Mouse (Mus musculus): ENCODE data around the gene Tcp11.

Tcp11 gene

DNA sequence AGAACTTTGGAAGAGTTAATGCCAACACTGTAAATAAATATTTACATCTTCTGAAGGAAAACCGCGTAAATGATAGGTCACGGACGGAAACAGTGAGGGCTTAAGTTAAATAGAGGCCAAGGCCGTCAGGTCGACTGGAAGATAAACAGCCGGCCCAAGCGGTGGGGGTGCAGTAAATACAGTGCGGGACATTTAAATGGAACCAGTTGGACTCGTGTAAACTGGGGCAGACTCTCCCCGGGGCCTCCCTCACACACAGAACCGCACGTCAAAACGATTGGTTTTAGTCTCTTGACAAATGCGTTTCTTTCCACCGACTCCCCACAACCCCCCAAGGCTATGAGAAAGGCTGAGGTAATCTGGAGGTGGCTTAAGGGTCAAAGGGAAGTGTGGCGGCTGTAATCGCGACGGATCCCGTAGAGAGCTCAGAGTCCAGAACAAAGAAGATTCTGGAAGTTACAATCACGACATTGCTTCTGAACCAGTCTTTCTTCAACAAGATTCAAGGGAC, 4.0 kb upstream of the Tcp11 start:
- no peak for DNase-seq (ENCODE audit: low spot score)

DNA sequence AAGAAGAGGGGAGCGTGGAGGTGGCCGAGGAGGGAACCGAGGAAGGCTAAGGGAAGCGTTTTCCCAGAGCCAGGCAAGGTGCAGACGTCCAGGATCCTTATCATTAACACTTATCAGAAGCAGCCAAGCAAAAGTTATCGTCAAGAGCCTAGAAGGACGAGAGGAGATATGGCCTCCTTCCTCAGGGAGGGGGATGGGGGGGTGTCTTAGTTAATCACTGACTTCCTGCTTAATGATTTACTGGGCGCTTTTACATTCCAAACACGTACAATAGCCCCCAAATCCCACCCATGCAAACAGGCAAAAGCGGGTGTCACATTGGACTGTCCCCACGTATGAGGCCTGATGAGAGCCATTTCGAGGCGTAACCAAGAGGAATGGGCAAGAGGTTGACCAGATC, 2.4 kb upstream of the Tcp11 start:
- DNase-seq (ENCODE audit: low spot score), result no peak

DNA sequence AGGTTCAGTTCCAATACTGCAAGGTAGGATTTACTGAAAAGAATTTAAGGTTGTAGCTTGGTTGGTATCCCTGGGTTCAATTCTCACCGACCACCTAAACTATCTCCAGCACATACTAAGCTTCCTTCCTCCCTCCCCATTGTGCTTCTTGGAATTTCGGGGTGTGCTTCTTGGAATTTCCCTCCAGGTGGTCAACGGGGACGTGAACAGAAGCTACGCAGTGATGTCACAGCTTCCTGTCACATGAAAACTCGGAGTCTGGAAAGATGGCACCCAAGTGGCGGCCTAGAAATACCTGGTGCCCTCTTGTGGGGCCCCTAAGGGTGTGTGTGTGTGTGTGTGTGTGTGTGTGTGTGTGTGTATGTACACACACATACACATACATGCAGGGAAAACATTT, 1.4 kb upstream of the Tcp11 start:
- no peak for DNase-seq (ENCODE audit: low spot score)

DNA sequence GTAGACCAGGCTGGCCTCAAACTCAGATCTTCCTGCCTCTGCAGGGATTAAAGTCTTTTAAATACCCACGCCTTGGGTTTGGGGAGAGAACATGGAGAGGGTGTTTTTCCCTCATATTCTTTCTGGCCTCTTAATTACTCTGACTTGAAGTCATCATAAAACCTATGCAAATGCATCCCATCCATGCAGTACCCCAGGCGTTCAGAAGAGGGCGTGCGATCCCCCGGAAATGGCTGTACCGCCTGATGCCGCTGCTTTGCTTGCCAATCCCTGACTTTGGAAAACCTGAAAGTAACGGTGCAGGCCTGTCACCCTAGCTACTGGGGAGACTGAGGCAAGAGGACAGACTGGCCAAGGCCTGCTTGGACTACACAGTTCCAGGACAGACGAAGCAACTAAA, 946 bp upstream of the Tcp11 start:
- peak; percentile 30 for DNase-seq (ENCODE audit: low spot score)

DNA sequence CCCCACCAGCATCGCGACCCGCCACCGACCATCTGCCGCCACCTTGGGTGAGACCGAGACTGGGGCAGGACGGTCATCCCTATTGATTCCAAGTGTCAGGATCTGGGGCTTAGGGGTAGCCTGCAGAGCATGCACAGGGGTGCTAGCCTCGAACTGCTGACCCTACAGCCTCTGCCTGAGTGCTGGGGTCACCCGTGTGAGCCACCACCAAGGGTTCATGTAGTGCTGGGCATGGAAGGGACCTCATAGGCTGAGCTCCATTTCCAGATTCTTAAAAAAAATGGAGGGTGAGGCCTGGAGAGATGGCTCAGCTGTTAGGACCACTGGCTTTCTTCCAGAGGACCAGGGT, 352 bp upstream of the Tcp11 start:
- DNase-seq (ENCODE audit: low spot score), result no peak

DNA sequence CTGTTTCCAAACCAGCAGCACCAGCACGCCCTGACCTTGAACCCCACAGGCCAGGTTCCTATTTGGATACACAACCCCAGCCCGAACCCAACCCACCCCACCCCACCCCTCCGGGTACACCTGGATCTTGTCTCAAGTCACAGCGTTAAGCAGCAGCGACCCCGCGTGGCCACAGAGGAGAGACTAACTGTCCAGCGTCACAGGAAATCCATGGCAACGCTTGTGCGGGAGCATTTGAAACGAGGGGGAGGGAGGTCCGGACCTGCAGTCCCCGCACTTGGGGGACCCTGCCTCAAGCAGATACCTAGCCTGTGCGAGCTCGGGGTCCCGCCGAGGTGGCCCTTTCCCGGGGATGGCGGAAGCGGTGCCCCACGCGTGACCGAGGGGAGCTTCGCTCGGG, 821 bp downstream of the Tcp11 start:
- peak; percentile 85 for DNase-seq (ENCODE audit: low spot score)

DNA sequence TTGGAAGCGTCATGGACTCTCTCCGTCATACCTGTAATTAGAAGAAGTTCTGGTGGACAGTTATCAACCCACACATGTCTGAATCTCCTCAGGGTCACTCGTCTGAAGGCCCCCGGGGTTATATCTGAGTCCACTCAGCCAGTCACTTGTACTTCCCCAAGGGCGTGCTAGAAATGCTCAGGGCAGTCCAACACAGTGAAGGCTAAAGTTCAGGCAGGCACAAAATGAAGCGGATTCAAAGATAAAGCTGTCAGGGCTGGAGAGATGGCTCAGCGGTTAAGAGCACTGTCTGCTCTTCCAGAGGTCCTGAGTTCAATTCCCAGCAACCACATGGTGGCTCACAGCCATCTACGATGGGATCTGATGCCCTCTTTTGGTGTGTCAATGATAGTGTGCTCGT, 2.4 kb downstream of the Tcp11 start:
- no peak for DNase-seq (ENCODE audit: low spot score)

DNA sequence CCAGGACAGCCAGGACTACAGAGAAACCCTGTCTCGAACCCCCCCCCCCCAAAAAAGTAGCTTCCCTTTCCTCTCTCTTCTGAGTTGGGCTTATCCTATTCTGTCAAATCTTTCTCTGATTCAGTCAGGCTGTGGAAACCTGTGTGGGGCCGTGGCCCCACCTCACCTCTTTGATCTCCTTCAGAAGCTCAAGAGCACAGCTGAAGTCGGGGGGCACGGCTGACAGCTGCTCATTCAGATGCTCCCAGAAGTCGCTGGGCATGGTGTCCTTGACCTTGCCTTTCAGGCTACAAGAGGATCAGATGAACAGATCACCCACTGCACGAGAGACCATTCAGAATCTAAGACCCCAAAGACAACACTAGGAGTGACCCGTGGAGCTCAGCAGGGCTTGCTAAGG, 6.0 kb downstream of the Tcp11 start:
- no peak for DNase-seq (ENCODE audit: low spot score)

DNA sequence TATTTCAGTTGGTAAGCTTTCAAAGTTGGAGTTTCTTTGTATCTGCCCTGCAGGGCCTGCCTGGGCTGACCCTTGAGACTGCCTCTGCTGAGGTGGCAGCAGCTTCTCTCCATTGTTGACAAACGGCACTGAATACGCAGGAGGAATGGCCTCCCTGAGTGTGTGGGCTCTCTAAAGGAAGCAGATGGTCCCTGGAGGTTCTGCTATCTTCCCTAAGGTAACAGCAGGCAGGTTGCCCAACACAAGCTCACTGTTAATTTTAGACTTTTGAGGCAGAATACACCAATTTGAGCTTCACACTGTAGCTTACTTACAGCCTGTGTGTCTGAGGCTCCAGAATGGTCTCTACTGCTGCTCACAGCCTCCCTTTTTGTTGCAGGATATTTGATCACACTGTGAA, 7.7 kb downstream of the Tcp11 start:
- no peak for DNase-seq (ENCODE audit: low spot score)

DNA sequence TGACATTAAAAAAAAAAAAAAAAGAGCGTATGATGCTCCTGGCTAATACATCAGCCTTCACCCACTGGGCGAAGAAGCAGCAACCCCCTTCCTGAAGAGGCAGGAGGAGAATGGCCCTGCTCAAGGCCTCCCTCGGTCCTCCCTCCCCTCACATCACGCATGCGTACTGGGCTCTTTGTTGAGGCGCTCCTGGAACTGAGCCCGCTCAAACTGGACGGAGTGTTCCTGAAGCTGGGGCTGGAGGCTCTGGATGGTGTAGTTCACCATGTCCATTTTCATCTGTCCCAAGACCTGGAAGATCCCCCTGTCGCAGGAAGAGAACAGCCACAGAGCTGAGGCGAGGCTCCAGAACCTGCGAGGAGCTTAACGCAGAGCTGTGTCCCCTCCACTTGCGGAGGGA, 10.2 kb downstream of the Tcp11 start:
- no peak for DNase-seq (ENCODE audit: low spot score)

DNA sequence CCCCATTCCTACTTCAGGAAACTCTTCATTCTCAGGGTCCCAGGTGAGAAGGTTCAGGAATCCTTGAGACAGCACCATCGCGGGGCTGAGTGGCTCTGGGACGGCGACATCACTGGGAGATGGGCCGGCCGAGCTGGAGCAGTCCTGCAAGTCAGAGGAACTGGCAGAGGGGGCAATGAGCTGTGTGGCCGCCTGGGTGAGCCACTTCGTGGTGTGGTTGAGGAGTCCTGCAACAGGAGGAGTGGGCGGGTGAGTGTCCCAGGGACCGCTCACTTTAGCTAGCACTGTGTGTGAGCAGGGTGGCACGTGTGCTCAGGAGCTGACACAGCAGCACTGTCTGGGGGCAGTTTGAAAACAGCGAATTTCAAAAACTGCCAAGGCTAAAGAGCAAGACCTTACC, 11.0 kb downstream of the Tcp11 start:
- no peak for DNase-seq (ENCODE audit: low spot score)

DNA sequence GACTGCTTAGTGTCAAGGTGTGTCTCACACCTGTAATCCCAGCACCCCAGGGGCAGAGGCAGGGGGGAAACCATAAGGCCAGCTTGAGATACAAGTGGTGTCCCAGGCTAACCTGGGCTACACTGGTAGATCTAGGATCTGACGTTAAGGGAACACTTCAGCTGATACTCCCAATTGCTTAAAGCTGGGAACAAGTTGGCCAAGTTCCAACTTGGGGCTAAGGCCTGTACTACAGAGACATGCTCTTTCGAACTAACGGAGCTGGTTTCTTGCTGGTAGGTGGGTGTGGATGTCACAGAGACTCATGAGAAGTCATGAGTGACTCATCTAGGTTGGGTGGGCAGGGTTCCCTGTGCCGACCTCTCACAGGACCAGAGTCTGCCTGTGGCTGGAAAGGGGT, 13.1 kb downstream of the Tcp11 start:
- no peak for DNase-seq (ENCODE audit: low spot score)

DNA sequence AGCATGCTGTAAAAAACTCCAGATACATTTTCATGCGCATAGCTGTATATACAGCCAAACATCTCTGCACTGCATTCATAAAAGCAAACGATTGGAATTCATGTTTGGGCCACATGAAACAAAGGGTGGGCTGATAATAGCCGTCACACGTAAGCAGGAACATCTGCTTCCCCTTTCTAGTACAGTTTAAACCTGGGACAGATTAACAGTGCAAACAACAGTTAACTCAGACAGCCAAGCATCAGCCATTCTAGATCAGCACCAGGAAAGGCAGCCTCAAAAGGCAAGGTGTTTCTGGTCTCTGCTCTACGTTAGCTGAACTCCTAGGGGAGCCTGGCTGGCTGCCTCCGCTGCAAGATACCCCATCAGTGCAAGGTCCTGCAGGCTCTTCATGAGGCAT, 17.3 kb downstream of the Tcp11 start:
- no peak for DNase-seq (ENCODE audit: low spot score)

DNA sequence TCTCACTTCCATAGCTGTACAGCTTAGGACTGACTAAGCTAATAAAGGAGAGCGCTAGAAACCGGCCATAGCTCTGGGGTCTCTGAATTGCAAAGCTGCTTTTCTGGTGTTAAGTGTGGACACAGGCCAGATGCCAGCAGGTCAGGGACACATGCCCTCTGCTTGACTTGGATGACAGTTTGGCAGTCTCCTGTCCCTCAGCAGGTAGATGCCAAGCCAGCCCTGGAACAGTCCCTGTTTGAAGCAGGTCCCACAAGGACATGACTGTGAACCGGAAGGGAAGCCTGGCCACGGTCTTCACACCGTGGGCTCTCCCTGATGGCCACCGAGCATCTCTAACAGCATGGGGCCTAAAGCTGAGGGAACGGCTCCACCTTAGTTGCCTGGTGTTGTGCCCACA, 17.7 kb downstream of the Tcp11 start:
- no peak for DNase-seq (ENCODE audit: low spot score)

DNA sequence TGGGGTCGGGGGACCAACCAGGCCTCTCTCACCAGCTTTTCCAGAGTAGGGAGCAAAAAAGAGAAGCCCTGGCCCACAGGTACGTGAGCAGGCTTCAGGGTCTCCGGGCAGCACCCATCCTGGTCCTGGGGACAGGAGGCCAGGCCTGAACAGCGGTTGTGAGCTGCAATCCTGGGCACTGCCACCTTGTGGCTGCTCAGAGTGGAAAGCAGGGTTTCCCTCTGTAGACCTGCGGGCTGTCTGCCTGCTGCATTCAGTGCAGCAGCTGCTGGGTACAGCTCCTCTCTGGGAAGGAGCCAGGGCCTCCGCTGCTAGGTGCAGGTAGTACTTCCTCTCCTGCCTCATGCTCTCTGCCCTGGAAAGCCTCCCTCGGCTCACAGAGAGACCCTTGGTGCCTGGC, 19.0 kb downstream of the Tcp11 start:
- no peak for DNase-seq (ENCODE audit: low spot score)

DNA sequence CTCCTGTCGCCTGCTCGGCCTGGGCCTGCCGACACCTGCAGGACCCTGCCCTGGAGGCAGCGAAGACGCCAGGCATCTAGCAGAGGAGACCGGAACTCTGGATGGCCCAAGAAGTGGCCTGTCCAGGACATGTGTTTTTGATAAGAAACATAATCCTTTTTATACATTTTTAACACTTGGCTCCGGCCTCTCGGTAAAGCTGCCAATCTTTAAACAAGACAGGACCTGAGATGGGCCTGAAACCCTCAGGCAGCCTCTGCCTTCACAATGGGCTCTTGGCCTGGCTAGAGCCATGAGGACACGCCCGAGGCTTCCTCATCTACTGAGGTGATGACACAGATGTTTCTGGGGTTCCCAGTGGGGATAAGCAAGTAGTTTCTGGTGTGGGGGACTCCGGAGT, 19.8 kb downstream of the Tcp11 start:
- no peak for DNase-seq (ENCODE audit: low spot score)

DNA sequence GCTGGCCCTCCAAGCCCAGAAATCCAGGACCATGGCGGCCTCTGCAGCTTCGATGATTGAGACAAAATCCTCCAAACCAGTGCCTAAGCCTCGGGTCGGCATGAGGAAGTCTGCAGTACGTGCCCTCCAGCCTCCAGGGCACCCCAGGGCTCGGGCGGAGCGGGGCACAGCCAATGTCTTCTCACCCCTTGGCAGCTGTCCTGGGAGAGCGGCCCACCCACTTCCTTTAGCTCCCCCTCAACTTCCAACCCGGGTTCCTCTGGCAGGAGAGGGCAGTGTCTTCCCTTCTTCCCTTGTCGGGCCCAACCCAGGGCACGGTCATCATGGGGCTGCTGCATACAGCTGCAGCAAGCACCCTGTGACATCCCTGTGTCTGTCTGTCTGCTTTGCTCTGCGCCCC, 22.1 kb downstream of the Tcp11 start:
- no peak for DNase-seq (ENCODE audit: low spot score)

DNA sequence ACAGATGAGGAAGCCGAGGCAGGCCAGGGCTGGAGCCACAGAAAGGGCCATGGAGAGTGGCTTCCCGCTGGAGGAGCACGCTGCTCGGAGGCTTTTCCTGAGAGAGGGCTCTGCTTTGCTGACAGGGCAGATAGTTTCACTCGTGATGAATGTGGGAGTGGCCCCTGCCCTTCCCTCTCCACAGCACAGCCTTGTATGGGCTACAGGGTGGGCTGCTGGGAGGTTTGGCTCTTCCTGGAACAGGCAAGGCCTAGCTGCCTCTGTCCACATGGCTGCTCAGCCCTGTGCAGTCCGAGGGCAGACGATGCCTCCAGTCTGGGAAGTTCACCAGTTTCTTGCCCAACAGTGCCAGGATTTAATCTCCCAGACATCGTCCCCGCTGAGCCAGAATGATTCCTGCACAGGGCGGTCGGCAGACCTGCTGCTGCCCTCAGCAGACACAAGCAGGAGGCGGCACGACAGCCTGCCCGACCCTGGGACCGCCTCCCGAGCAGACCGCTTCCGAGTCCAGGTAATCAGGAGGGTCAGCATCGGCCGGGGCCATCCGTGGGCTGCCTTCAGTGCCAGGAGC, 28.1 kb downstream of the Tcp11 start:
- no peak for DNase-seq (ENCODE audit: low spot score)

DNA sequence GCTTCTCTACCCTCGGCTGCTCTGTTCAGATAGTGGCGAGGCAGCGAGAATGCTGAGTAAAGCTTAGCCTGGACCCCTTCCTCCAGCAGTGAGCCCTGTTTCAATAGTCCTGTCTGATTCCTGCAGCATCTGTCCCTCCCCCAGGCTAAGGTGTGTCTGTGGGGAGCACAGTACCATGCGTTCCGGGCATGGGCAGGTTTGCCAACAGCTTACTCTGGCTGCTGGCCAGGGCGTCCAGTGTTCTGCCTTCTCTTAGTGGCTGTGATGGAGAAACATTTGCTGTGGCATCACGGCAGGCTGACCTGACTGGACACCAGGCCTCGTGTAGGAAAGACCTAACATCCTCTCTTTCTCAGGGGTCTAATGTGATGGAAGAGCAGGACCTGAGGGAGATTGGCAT, 30.2 kb downstream of the Tcp11 start:
- no peak for DNase-seq (ENCODE audit: low spot score)

DNA sequence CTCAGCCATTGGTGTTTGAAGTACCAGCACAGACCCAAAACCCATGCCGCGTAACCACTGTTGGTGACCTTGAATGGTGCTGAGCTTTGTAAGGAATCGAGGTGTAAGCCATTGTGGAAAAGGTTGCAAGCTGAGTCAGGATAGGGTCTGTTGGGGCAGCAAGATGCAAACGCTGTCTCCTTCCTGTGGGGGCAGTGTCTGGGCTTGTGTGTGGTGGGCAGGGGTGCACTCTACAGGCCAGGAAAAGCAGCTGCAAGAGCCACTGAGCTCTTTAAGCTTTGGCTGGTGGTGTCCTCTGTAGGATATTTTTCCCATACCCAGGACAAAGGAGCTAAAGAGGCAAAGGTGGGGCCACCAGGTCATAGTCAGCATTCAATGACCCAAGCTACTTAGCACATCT, 32.0 kb downstream of the Tcp11 start:
- no peak for DNase-seq (ENCODE audit: low spot score)

DNA sequence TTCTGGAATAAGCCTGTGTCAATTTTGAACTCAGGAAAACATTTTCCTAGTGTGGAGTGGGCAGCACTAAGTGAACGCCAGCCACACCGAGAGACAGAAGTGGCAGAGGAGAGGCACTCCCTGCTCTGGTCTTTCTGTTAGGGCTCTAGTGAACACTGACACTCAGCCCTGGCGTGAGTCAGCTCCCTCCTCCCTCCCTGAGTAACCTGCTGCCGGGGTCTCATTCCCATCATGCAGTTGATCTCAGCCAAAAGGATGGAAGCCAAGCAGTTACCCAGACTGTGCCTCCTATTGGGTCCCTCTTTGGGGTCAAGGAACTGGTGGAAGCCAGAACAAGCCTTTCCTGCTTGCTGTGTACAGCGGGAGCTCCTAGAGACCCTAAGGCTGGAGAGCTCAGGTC, 32.9 kb downstream of the Tcp11 start:
- DNase-seq (ENCODE audit: low spot score), result no peak

DNA sequence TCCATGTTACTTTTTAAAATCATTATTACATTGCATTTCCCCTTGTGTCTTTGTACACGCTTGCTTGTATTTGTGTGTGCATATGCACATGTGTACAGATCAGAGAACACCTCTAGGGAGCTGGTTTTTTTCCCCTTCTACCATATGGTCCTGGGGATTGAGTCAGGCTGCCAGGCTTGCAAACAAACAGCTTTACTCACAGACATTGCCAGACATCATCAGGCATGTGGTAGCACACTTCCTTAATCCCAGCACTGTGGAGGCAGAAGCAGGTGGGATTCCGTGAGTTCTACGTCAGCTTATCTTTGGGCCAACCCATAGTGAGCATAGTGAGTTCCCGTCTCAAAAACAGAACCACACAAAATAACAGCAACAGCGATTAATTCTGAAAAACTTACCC, 33.4 kb downstream of the Tcp11 start:
- DNase-seq (ENCODE audit: low spot score), result no peak

DNA sequence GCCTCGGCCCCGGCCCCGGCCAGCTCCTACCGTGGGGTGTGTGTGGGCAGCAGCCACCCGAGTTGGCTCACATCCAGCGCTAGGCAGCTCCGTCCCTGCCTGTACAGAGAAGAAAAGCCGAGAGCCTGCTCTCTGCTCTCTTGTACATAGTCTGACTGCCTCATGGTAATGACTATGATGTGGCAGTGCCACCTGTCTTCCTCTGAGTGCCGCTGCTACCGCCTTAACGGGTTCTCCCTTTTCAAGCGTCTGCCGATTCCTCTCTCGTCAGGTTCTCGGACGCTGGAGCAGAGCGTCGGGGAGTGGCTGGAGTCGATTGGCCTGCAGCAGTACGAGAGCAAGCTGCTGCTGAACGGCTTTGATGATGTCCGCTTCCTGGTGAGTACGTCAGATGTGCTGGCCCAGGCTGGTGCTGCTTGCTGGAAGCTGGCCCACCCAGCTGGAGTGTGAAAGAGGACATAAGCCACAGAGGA, 38.1 kb downstream of the Tcp11 start:
- no peak for DNase-seq (ENCODE audit: low spot score)

DNA sequence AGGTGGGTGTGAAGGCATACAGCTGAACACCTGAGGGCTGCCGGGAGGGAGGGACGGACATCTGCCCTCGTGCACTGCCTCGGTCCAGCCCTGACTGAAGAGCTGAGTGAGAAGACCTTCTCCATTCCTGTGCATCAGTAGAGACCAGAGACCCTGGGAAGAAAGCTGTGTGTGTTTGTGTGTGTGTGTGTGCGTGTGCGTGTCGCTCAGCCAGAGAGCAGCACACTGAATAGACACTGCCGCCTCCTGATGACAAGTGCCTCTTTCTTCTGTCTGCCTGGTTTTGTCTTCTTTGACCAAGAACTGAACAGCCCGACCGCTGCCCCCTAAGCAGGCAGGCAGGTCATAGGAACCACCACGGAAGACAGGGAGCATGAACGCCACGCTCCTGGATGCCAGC, 39.1 kb downstream of the Tcp11 start:
- no peak for DNase-seq (ENCODE audit: low spot score)

DNA sequence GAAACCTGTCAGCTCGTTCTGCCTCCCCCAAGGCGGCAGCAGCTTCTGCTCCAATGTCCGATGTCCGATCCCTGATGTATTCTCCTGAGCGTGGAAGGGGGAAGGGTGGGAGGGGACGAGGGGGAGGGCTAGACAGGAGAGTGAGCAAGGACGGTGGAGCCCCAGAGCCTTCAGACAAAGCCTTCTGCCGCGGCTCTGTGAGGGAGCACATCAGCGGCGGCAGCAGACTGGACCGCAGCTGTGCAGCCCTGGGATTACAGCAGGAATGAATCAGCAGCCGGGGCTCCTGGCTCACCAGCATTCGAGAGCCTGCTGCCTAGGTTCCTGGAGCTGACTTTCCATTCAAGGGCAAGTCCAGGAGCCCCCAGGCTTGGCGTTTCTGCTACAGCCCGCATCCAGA, 39.8 kb downstream of the Tcp11 start:
- DNase-seq (ENCODE audit: low spot score), result no peak

Measured in urinary bladder, postnatal 25 days (tissue).